Mouse (Mus musculus) embryonic facial prominence, embryonic 10.5 days (tissue): ENCODE measurements around the gene Gstm7. TPM values are rescaled to one million over a fixed set of nuclear protein-coding genes. Genes with fewer than 3 reads are reported as not detected.
A peak's percentile ranks its signal among the peaks of the same experiment; 100 is the strongest.
"Not testable (repeated sequence)": the region's sequence is repeated elsewhere in the genome, so short reads cannot be mapped to it uniquely, and the experiment has no call there.

Source experiments
- DNase-seq: peaks from one replicate; pipeline ENCODE4 v3.0.0-alpha.2; 2017; ENCODE audit warnings: low spot score
- H3K27ac ChIP-seq: fragments of 300-500 bp; sonication (generic); replicated peaks from 2 replicates; pipeline ENCODE4 v1.5.1; 2016; ENCODE audit warnings: mild to moderate bottlenecking
- H3K27me3 ChIP-seq: fragments of 300-500 bp; sonication (generic); replicated peaks from 2 replicates; pipeline ENCODE4 v1.6.1; 2016; ENCODE audit warnings: low read depth, mild to moderate bottlenecking; ENCODE audit not compliant: poor library complexity, severe bottlenecking
- H3K36me3 ChIP-seq: fragments of 300-500 bp; sonication (generic); replicated peaks from 2 replicates; pipeline ENCODE4 v1.6.1; 2016; ENCODE audit warnings: mild to moderate bottlenecking, moderate library complexity
- H3K4me1 ChIP-seq: fragments of 300-500 bp; sonication (generic); 2 replicates; pipeline ENCODE4 v1.6.1; 2016
- H3K4me3 ChIP-seq: fragments of 300-500 bp; sonication (generic); 2 replicates; pipeline ENCODE4 v1.5.1; 2016; ENCODE audit warnings: mild to moderate bottlenecking, moderate library complexity
- H3K9me3 ChIP-seq: fragments of 300-500 bp; sonication (generic); 2 replicates; pipeline ENCODE4 v1.6.1; 2016; ENCODE audit warnings: mild to moderate bottlenecking
- WGBS: fragments of 180-500 bp; shearing (Covaris S2); methylation state at CpG from one replicate; pipeline ENCODE4 v1.1.7; 2016; 5-methylcytosine and 5-hydroxymethylcytosine counted together
- polyA plus RNA-seq: library from polyadenylated mRNA; unstranded; fragments of >200 nt; fragmentation: Nextera tagmentation; extraction: Ambion mirVana; gene quantifications from 2 replicates; pipeline ENCODE4 v1.2.1, GENCODE M21; 2016

Gstm7 gene
- polyA plus RNA-seq, result 18.5 and 22.8 TPM in 2 replicates

DNA sequence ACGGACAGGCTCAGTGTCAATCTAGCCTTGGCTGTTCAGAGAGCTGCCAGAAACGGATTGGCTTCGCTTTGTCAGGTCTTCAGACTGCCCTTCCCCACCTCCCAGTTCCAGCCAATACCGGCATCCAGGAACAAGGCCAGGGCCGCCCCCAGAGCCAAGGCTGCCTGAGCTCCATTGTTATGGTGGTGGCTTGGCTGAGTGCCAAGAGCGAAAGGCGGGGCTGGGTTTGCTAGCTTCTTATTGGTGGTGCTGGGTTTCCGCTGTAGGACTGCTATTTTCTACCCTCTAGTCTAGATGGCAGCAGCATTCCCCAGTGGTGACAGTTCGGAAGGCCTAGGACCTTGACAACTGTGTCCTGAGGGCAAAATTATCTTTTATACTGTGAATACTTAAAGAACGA lies at the start of gene Gstm7:
Gene Gstm7, minus strand, starts transcription at position 148 of the 400 bp plus-strand sequence.
- no peaks in the 10 kb centered on the region; the same call in 1 of the 2 replicates for H3K27me3 ChIP-seq
- 5% methylated on average over 10 of the region's 10 CpGs for WGBS

DNA sequence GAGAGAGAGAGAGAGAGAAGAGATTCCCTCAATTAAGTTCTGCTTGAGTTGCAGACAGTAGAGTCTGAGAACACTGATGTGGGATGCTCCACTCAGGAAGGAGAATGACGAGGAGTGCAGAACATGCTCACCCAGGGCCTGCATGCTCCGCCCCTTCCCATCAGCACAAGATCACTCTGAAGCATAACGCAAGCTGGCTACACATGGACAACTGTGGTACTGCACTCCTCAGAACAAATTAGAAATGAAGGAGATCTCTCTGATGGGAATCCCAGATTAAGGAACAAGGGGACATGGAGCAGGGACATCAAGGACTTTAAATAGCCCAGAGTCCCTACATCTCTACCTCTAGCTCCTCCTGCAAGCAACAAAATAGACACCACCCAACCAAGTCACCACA lies 49.6 kb upstream of the Gstm7 start:
- H3K27ac ChIP-seq, result no peak overlapping the region
- no peak for DNase-seq
- H3K4me1 ChIP-seq, result peaks cover 6% of the 10 kb centered on the region
- WGBS, result 68% methylated on average over 3 of the region's 3 CpGs
- H3K4me3 ChIP-seq, result no peak overlapping the region
- H3K9me3 ChIP-seq, result no peaks in the 10 kb centered on the region
- H3K27me3 ChIP-seq, result no peaks in the 10 kb centered on the region
- H3K36me3 ChIP-seq, result no peaks in the 10 kb centered on the region

More for the DNA sequence above, at the start of gene Gstm7:
- H3K27ac ChIP-seq, result peak within 1 kb of the TSS; percentile 84
- DNase-seq, result peak; percentile 98
- H3K4me3 ChIP-seq, result peak within 1 kb of the TSS; percentile 55
- H3K4me1 ChIP-seq, result peaks cover 14% of the 10 kb centered on the region
- no peaks in the 10 kb centered on the region for H3K9me3 ChIP-seq
- H3K36me3 ChIP-seq, result no peaks in the 10 kb centered on the region

DNA sequence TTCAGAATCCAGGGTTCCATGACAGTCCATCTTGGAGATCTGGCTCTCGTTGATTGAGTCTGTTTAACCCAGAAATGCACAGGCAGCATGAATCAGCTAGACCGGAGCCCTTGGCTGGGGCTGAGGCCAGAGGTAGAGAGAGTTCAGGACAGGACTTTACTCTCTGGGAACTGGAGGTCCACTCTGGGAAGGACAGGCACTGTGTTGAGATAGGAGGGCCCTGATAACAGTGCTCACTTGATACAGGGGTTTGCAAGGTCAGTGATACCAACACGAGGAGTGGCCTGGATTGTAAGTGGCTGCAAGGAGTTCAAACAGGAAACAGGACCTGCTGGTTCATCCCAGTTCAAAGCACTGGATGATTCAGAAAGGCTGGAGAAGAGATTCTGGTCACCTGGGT lies 46.1 kb upstream of the Gstm7 start:
- Histone ChIP-seq H3K36me3 (no peaks in the 10 kb centered on the region), H3K4me1 (no peaks in the 10 kb centered on the region), H3K4me3 (no peak overlapping the region), H3K27me3 (no peaks in the 10 kb centered on the region), H3K27ac (no peak overlapping the region), H3K9me3 (no peaks in the 10 kb centered on the region)
- DNase-seq, result no peak
- WGBS, result 83% methylated on average over 3 of the region's 3 CpGs

DNA sequence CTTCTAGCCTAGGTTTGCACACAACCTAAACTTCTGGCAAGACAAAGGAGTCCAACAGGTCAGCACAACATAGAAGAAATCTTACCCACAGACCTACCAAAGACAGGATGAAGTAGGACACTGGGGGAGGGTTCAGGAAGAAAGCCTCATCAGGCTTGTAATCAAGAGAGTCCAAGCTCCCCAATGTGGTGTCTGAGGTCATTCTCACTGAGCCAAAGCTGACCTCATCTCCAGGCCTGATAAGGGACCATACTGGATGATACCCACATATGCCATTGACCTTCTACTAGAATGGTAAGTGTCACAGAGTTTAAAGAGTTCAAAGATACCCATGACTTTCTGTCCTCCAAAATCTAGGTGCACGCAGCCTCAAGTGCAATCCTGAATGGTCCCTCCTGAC lies 42.6 kb upstream of the Gstm7 start:
- H3K4me3 ChIP-seq, result no peak overlapping the region
- H3K9me3 ChIP-seq, result no peaks in the 10 kb centered on the region
- H3K36me3 ChIP-seq, result no peaks in the 10 kb centered on the region
- 93% methylated on average over 1 of the region's 1 CpGs for WGBS
- H3K4me1 ChIP-seq, result no peaks in the 10 kb centered on the region
- H3K27ac ChIP-seq, result no peak overlapping the region
- no peaks in the 10 kb centered on the region for H3K27me3 ChIP-seq
- DNase-seq, result no peak

DNA sequence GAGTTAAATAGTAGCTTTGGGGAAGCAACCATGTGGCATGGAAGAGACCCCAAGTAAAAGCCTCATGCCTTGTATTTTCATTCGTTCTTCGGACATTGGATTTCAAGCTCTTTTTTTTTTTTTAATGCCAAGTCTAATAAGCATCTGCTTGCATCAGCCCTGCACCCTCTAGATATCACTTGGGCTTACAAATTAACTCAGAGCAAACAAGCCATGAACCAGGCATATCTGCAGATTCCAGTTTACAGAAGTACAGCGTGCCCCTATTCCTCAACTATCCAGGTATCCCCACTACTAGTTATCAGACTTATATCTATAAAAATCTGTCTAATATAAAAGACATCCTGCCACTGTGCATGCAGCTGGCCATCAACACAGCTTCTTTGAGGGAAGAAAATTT lies 40.5 kb upstream of the Gstm7 start:
- Histone ChIP-seq H3K27me3 (no peaks in the 10 kb centered on the region), H3K27ac (no peak overlapping the region), H3K36me3 (no peaks in the 10 kb centered on the region), H3K9me3 (no peaks in the 10 kb centered on the region), H3K4me1 (no peaks in the 10 kb centered on the region), H3K4me3 (no peak overlapping the region)
- no peak for DNase-seq
- WGBS, result 89% methylated on average over 3 of the region's 3 CpGs

DNA sequence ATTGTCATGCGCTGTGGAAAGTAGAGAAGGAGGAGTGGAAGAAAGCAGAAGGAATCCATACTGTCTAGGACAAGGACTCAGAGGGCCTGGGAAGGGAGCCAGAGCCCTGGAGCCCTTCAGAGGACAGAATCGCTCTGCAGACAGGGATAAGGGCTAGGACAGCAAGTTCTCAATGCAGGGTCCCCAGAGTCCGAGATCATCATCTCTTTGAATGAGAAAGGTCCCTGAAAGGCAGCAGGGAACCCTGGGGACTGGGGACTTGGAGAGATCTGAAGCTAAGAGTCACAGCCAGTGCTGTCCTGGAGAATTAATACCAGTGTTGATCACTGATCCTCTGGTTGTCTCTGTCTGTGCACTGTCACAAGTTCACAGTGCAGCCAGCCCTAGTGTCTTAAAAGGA lies 39.5 kb upstream of the Gstm7 start:
- DNase-seq, H3K36me3 ChIP-seq, H3K4me3 ChIP-seq, H3K4me1 ChIP-seq, H3K27ac ChIP-seq, H3K9me3 ChIP-seq, H3K27me3 ChIP-seq: not testable (repeated sequence)
- WGBS, result 48% methylated on average over 3 of the region's 3 CpGs

DNA sequence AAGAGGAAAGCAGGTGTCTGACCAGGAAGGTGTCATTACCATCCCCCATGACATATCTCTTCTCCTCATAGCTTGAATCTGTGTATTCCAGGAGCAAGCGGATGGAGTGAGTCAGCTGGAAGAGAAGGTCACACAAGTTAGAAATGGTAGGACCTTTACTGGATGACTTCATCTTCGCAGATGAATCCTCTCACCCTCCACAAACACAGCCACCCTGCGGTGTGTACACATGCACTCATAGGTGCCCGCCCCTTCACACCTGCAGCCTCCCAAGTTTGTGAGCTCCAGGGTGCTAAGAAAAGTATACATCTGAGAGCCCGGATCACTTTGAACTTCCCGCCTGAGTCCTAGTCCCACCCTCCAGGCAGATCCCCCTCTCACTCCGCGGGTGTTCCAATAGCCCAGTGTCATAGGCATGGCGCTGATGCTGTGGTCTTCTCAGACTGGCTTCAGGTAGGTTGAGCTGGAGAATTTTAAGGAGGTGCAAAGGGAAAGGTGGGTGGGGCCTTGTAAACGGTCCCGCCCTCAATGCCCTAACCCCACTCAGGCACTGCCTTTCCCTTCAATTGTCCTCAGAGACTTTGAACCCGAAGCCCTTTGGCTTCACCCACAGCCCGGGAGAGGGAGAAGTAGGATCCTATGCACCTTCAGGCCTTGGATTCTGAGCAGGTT lies 37.2 kb upstream of the Gstm7 start, which contains the start of gene Gstm3:
Gene Gstm3, minus strand, starts transcription at position 560 of the 672 bp plus-strand sequence.
- no peaks in the 10 kb centered on the region for H3K9me3 ChIP-seq
- WGBS, result 65% methylated on average over 13 of the region's 13 CpGs
- peaks cover 11% of the 10 kb centered on the region; the same call in 1 of the 2 replicates for H3K4me1 ChIP-seq
- H3K27ac ChIP-seq, result no peak within 1 kb of the TSS
- H3K27me3 ChIP-seq, result no peaks in the 10 kb centered on the region
- no peaks in the 10 kb centered on the region for H3K36me3 ChIP-seq
- H3K4me3 ChIP-seq, result no peak within 1 kb of the TSS
- DNase-seq, result no peak

DNA sequence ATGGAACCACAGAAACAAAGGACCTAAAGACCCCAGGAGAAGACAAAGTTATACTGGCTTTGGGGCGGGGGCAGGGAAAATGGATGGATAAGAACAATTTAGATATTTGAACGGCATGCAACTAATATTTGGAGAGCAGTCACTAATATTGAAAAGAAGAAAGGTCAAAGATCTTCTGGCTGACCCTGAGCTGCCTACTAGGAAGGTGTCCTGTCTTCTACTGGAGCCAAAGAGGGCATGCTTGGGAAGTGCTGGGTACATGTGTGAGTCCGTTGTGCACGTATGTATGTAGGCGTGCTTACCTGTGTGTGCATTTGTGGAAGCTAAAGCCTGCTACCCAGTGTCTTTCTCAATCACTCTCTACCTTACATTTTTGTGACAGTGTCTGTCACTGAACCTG lies 35.0 kb upstream of the Gstm7 start:
- no peak overlapping the region for H3K27ac ChIP-seq
- H3K4me1 ChIP-seq, result peaks cover 12% of the 10 kb centered on the region; the same call in 1 of the 2 replicates
- H3K27me3 ChIP-seq, result no peaks in the 10 kb centered on the region
- H3K4me3 ChIP-seq, result no peak overlapping the region
- DNase-seq, result no peak
- H3K9me3 ChIP-seq, result no peaks in the 10 kb centered on the region
- WGBS, result 96% methylated on average over 5 of the region's 5 CpGs
- H3K36me3 ChIP-seq, result no peaks in the 10 kb centered on the region

DNA sequence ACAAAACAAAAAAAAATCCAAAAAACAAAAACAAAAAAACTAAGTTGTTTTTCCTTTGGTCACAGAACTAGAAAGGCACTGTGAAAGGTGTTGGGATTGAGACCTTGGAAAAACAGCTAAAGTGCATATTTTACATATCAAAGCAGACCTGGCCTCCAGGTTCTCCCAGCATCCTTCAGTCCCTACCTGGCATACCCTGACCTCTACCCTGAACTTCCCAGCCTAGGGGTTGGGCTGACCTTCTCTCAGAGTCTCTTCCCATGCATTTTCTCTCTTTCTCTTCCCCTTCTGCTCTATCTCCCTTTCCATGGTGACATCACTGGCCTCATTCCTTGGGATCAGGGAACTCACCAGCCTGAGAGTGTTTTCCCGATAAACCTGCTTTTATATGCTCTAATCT lies 34.0 kb upstream of the Gstm7 start:
- H3K4me1 ChIP-seq, result peaks cover 12% of the 10 kb centered on the region; the same call in 1 of the 2 replicates
- DNase-seq, result no peak
- no peaks in the 10 kb centered on the region for H3K9me3 ChIP-seq
- H3K27me3 ChIP-seq, result no peaks in the 10 kb centered on the region
- 76% methylated on average over 1 of the region's 1 CpGs for WGBS
- H3K27ac ChIP-seq, result no peak overlapping the region
- H3K36me3 ChIP-seq, result no peaks in the 10 kb centered on the region
- H3K4me3 ChIP-seq, result no peak overlapping the region

DNA sequence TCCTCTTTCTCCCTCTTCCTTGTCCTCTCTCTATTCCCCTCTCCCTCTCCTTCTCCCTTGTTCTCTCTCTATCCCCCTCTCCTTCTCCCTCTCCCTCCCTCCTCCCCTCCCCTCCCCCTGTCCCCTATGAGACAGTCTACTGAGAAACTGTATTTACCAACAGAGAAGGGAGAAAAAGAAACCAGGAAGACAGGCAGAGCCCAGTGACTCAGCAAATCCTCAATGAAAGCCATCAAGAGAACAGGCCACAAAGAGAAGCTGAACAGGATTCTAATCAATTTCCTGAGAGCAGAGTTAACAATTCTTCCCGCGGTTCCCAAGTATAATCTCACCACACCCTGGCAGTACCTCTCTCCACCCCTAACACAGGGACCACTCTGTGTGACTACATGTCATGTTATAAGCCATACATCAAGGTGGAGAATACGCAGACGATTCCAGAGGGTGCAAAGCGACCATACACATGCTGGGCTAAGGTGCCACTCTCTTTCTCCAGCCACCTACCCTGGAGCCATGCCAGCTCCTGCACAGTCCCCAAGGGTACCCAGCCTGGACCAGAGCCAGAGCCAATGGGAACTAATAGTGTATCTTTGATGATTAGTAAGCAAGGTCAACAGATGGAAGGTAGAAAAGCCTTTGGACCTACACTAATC lies 33.2 kb upstream of the Gstm7 start:
- DNase-seq, result no peak
- Histone ChIP-seq H3K27ac (peak overlapping the region; percentile 48), H3K27me3 (no peaks in the 10 kb centered on the region)

DNA sequence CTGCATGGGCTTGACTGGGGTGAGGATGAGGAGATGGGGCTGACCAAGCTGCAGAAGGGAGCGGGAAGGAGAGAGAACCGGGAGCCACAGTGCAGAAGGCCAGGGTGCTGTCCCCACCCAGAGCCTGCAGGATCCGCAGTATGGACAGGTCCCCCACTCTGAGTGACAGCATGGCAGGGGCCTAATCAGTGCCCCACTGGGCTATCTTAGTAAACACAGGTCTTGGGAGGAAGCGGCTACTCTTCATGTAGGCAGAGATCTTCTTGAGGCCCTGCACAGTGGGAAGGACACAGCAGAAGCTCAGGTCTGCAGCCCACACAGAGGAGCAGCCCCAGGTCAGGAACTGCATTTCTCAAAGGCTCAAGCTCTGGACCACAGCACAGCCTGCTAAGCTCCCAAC lies 32.4 kb upstream of the Gstm7 start:
- Histone ChIP-seq H3K9me3 (no peaks in the 10 kb centered on the region), H3K27me3 (no peaks in the 10 kb centered on the region), H3K4me3 (no peak overlapping the region), H3K36me3 (no peaks in the 10 kb centered on the region), H3K4me1 (peaks cover 16% of the 10 kb centered on the region), H3K27ac (no peak overlapping the region; the same call in 1 of the 2 replicates)
- 78% methylated on average over 4 of the region's 4 CpGs for WGBS
- no peak for DNase-seq

More for the DNA sequence above, 33.2 kb upstream of the Gstm7 start:
- no peaks in the 10 kb centered on the region for H3K36me3 ChIP-seq
- no peaks in the 10 kb centered on the region for H3K9me3 ChIP-seq
- peaks cover 15% of the 10 kb centered on the region for H3K4me1 ChIP-seq
- no peak overlapping the region for H3K4me3 ChIP-seq
- WGBS, result 74% methylated on average over 5 of the region's 5 CpGs

DNA sequence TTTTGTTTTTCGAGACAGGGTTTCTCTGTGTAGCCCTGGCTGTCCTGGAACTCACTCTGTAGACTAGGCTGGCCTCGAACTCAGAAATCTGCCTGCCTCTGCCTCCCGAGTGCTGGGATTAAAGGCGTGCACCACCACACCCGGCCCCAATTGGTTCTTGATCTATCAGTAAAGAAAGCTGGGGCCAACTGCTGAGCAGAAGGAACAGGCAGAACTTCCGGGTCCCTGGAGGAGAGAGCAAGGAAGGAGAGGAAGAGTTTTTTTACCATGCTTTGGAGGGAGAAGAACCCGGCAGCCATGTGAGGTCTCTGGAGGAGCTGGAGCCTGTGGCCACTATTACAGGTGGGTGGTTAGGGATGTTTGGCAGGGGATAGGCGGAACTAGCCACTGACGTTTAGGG lies 23.6 kb upstream of the Gstm7 start:
- H3K36me3 ChIP-seq, H3K27me3 ChIP-seq, H3K9me3 ChIP-seq, DNase-seq, H3K4me3 ChIP-seq, H3K27ac ChIP-seq: not testable (repeated sequence)
- 90% methylated on average over 9 of the region's 9 CpGs for WGBS
- H3K4me1 ChIP-seq, result peaks cover 13% of the 10 kb centered on the region

DNA sequence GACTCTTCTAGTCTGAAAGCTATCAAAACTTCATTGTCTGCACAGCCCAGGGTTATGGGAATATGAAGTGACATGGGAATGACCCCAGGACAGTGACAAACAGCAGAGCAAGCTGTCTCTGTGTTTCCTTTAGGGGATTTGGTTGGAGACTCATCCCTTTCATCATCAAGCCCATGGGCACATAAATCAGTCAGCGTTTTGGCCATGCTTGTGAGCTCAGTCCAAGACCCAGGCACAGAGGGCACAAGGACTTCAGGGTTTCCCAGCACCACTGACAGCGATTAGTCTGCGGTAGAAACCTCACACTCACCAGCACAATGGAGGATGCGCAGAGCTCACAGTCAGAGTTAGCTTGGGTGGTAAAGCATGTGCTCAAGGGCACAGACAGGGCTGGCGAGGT lies 22.3 kb upstream of the Gstm7 start:
- Histone ChIP-seq H3K4me3 (no peak overlapping the region), H3K27ac (no peak overlapping the region), H3K9me3 (no peaks in the 10 kb centered on the region), H3K27me3 (peaks cover 3% of the 10 kb centered on the region; the same call in 1 of the 2 replicates), H3K4me1 (peaks cover 8% of the 10 kb centered on the region; the same call in 1 of the 2 replicates), H3K36me3 (no peaks in the 10 kb centered on the region)
- 86% methylated on average over 5 of the region's 5 CpGs for WGBS
- DNase-seq, result no peak
